Mouse (Mus musculus) liver, adult 2 months (tissue): ENCODE data around the gene Ang2. TPM values are rescaled to one million over a fixed set of nuclear protein-coding genes. Genes with fewer than 3 reads are reported as not detected.

Experiments used
- DNase-seq: peaks from one replicate; pipeline ENCODE4 v3.0.0-alpha.2; 2011; ENCODE audit warnings: low read depth, low spot score; ENCODE audit errors: extremely low read depth
- H3K27ac ChIP-seq: fragments of 200-500 bp; replicated peaks from 2 replicates; pipeline ENCODE4 v1.5.1; 2012; ENCODE audit warnings: low read depth, mild to moderate bottlenecking, control low read depth, inconsistent platforms, low read length; ENCODE audit not compliant: insufficient read depth
- H3K27me3 ChIP-seq: fragments of 200-500 bp; 2 replicates; pipeline ENCODE4 v1.6.1; 2012; ENCODE audit warnings: mild to moderate bottlenecking, moderate library complexity, low read length, inconsistent platforms; ENCODE audit not compliant: control insufficient read depth, insufficient read depth
- H3K36me3 ChIP-seq: fragments of 200-500 bp; 2 replicates; pipeline ENCODE4 v1.6.1; 2012; ENCODE audit warnings: low read length, inconsistent platforms; ENCODE audit not compliant: control insufficient read depth, insufficient read depth
- H3K4me1 ChIP-seq: fragments of 200-500 bp; 2 replicates; pipeline ENCODE4 v1.6.1; 2011; ENCODE audit warnings: low read length; ENCODE audit not compliant: control insufficient read depth, insufficient read depth
- H3K4me3 ChIP-seq: fragments of 200-500 bp; 2 replicates; pipeline ENCODE4 v1.5.1; 2011; ENCODE audit warnings: low read depth, mild to moderate bottlenecking, control low read depth, low read length, moderate library complexity; ENCODE audit not compliant: insufficient read depth
- H3K79me2 ChIP-seq: fragments of 200-500 bp; 2 replicates; pipeline ENCODE4 v1.6.1; 2012; ENCODE audit warnings: inconsistent platforms, mild to moderate bottlenecking, low read length, moderate library complexity; ENCODE audit not compliant: control insufficient read depth, insufficient read depth
- H3K9ac ChIP-seq: fragments of 200-500 bp; 2 replicates; pipeline ENCODE4 v1.6.1; 2012; ENCODE audit warnings: low read depth, mild to moderate bottlenecking, control low read depth, inconsistent platforms, low read length
- CTCF ChIP-seq: fragments of 200-500 bp; IDR thresholded peaks from 2 replicates; pipeline ENCODE4 v1.5.1; 2011; ENCODE audit warnings: low read depth, low read length, control low read depth
- POLR2A ChIP-seq: fragments of 200-500 bp; IDR thresholded peaks from 2 replicates; pipeline ENCODE4 v1.6.1; 2011; ENCODE audit warnings: low read length, control low read depth; ENCODE audit not compliant: insufficient read depth; ENCODE audit errors: extremely low read depth
- WGBS: fragments of 180-500 bp; shearing (Covaris S2); methylation state at CpG from one replicate; pipeline ENCODE4 v1.1.7; 2018; 5-methylcytosine and 5-hydroxymethylcytosine counted together
- polyA plus RNA-seq: library from polyadenylated mRNA; depleted of rRNA; stranded (reverse); fragments of >200 nt; gene quantifications from 2 replicates; pipeline ENCODE4 v1.2.3, GENCODE M21; 2012
- total RNA-seq: library from RNA; depleted of rRNA; stranded (reverse); fragments of >200 nt; gene quantifications from 2 replicates; pipeline ENCODE4 v1.2.3, GENCODE M21; 2014

The Ang2 gene
- total and polyA plus RNA-seq, 2 experiments: not detected

GRCm38 (mm10) chr14:51156736-51157068 is 42.2 kb downstream of the Ang2 start:
- H3K79me2 ChIP-seq: no peaks in the 10 kb centered on the region
- 73% methylated on average over 4 of the region's 4 CpGs for WGBS
- H3K9ac ChIP-seq: no peak overlapping the region
- TF ChIP-seq CTCF: no peak
- TF ChIP-seq POLR2A: no peak
- H3K27ac ChIP-seq: no peak overlapping the region
- H3K4me3 ChIP-seq: no peak overlapping the region
- no peaks in the 10 kb centered on the region for H3K27me3 ChIP-seq
- no peaks in the 10 kb centered on the region for H3K36me3 ChIP-seq
- DNase-seq: no peak
- no peaks in the 10 kb centered on the region for H3K4me1 ChIP-seq

- Histone ChIP-seq H3K27me3 (no peaks in the 10 kb centered on the region), H3K27ac (no peak overlapping the region), H3K36me3 (no peaks in the 10 kb centered on the region), H3K4me3 (no peak overlapping the region), H3K9ac (no peak overlapping the region), H3K79me2 (no peaks in the 10 kb centered on the region), H3K4me1 (no peaks in the 10 kb centered on the region)
- no peak for DNase-seq
- 81% methylated on average over 5 of the region's 5 CpGs for WGBS
- TF ChIP-seq POLR2A: no peak
- TF ChIP-seq CTCF: no peak
These were observed 42.8 kb downstream of the Ang2 start for GRCm38 (mm10) chr14:51156056-51156735.

GRCm38 (mm10) chr14:51152249-51152870 is 46.6 kb downstream of the Ang2 start:
- no peak overlapping the region for H3K9ac ChIP-seq
- no peak for DNase-seq
- no peaks in the 10 kb centered on the region for H3K79me2 ChIP-seq
- TF ChIP-seq POLR2A (no peak), CTCF (no peak)
- H3K4me1 ChIP-seq: no peaks in the 10 kb centered on the region
- H3K27ac ChIP-seq: no peak overlapping the region
- no peaks in the 10 kb centered on the region for H3K36me3 ChIP-seq
- 18% methylated on average over 5 of the region's 5 CpGs for WGBS
- H3K27me3 ChIP-seq: no peaks in the 10 kb centered on the region
- no peak overlapping the region for H3K4me3 ChIP-seq

- Histone ChIP-seq H3K4me1 (no peaks in the 10 kb centered on the region), H3K27ac (no peak overlapping the region), H3K36me3 (no peaks in the 10 kb centered on the region), H3K4me3 (no peak overlapping the region), H3K9ac (no peak overlapping the region), H3K79me2 (no peaks in the 10 kb centered on the region), H3K27me3 (no peaks in the 10 kb centered on the region)
- TF ChIP-seq CTCF (no peak), POLR2A (no peak)
- 82% methylated on average over 3 of the region's 3 CpGs for WGBS
- DNase-seq: no peak
These were observed 48.6 kb downstream of the Ang2 start for GRCm38 (mm10) chr14:51150206-51150831.

GRCm38 (mm10) chr14:51149164-51149563 is 49.8 kb downstream of the Ang2 start:
- Histone ChIP-seq H3K4me3 (no peak overlapping the region), H3K27me3 (no peaks in the 10 kb centered on the region), H3K4me1 (no peaks in the 10 kb centered on the region), H3K79me2 (no peaks in the 10 kb centered on the region), H3K36me3 (no peaks in the 10 kb centered on the region), H3K27ac (no peak overlapping the region), H3K9ac (no peak overlapping the region)
- WGBS: 59% methylated on average over 5 of the region's 5 CpGs
- no peak for TF ChIP-seq POLR2A
- TF ChIP-seq CTCF: no peak
- DNase-seq: no peak

GRCm38 (mm10) chr14:51148006-51148405 is 50.9 kb downstream of the Ang2 start:
- WGBS: 61% methylated on average over 3 of the region's 3 CpGs
- no peak for DNase-seq
- no peak overlapping the region for H3K27ac ChIP-seq
- no peaks in the 10 kb centered on the region for H3K4me1 ChIP-seq
- no peaks in the 10 kb centered on the region for H3K36me3 ChIP-seq
- no peaks in the 10 kb centered on the region for H3K79me2 ChIP-seq
- no peaks in the 10 kb centered on the region for H3K27me3 ChIP-seq
- no peak overlapping the region for H3K9ac ChIP-seq
- H3K4me3 ChIP-seq: no peak overlapping the region
- TF ChIP-seq CTCF (no peak), POLR2A (no peak)
